Mouse (Mus musculus): ENCODE results near the gene Snrpd2.

- no peak for TF ChIP-seq POLR2A (IDR thresholded peaks at IDR 0.05; ENCODE audit: control insufficient read depth, extremely low read depth, insufficient read depth, low read length, poor library complexity)
- no peak for TF ChIP-seq CTCF (IDR thresholded peaks at IDR 0.05; ENCODE audit: borderline replicate concordance, control insufficient read depth, extremely low read depth, insufficient read depth, low read length, poor library complexity)
Measured at GRCm38 (mm10) chr7:19165656-19166423, 16.3 kb downstream of the Snrpd2 start, which contains the start of gene Gipr.
